Mouse (Mus musculus) embryonic facial prominence, embryonic 10.5 days (tissue): ENCODE results near the gene Slc22a3. TPM values are rescaled to one million over a fixed set of nuclear protein-coding genes. Genes with fewer than 3 reads are reported as not detected.

Experiments
- polyA plus RNA-seq: library from polyadenylated mRNA; unstranded; fragments of >200 nt; fragmentation: Nextera tagmentation; extraction: Ambion mirVana; gene quantifications from 2 replicates; pipeline ENCODE4 v1.2.1, GENCODE M21; 2016

Gene Slc22a3
- polyA plus RNA-seq, 1 experiment from 2014 or later, result 0.05 TPM

Other genes starting within 250 kb of the Slc22a3 start
- 49.1 and 51.4 TPM in 2 replicates for gene Map3k4, start 188.9 kb downstream of the Slc22a3 start, polyA plus RNA-seq
- gene Plg, start 129.1 kb downstream of the Slc22a3 start, polyA plus RNA-seq, result not detected in 2 replicates
- not detected in 2 replicates for gene Slc22a2, start 76.4 kb upstream of the Slc22a3 start, polyA plus RNA-seq
- not detected in 2 replicates for gene Slc22a1, start 168.1 kb upstream of the Slc22a3 start, polyA plus RNA-seq